Mouse (Mus musculus): ENCODE measurements around the gene Dhx35.

DNA sequence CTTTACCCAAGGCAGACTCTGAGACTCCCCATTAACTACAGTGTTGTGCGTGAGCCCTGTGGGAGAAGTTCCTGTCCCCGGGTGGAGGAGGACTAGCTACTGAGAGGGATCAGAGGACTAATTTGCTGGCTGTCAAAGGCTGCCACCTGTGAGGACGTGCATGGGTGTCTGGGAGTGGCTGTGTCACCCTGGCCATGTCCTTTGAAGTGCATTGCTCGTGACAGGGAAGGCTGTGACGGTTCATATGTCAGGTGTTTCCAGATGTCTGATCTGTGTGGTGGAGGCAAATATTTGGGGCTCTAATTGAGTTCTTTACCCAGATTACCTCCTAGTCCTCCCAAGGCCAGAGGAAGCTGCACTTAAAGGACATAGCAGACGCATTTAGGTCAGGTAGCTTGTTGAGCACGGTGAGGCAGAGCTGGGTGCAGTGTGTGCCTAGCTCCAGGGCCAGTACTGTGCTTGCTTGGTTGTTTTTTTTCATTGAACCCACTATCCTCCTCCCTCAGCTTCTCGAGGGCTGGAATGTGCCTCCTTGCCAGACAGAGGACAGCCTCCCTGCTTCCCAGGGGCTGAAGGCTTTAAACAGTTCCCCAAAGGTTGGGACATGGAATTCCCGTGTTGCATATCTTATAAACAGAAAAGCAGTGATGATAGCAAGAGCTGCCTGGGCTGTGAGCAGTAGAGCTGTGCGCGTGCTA, 23.4 kb upstream of the Dhx35 start:
- TF ChIP-seq CTCF (IDR thresholded peaks at IDR 0.05; ENCODE audit: low read depth) (no peak), EP300 (IDR thresholded peaks at IDR 0.05; ENCODE audit: low read depth) (no peak)
